Mouse (Mus musculus): ENCODE data around the gene Gm17651. TPM values are rescaled to one million over a fixed set of nuclear protein-coding genes. Genes with fewer than 3 reads are reported as not detected.

The Gm17651 gene
- total and polyA plus RNA-seq, 2 experiments from 2014 or later = not detected

GRCm38 (mm10) chr3:97702448-97703080 is 28.1 kb upstream of the Gm17651 start:
- ATAC-seq (no peak), DNase-seq (no peak)
- H3K4me3 ChIP-seq (ENCODE audit: low read depth, low read length) = no peak overlapping the region
- H3K4me1 ChIP-seq (ENCODE audit: insufficient read depth) = no peaks in the 10 kb centered on the region
- H3K36me3 ChIP-seq (ENCODE audit: insufficient read depth) = peaks cover 37% of the 10 kb centered on the region
- no peak overlapping the region for H3K27ac ChIP-seq (ENCODE audit: low read depth, low read length)
- H3K9me3 ChIP-seq (ENCODE audit: low read length) = no peaks in the 10 kb centered on the region
- TF ChIP-seq CTCF (IDR thresholded peaks at IDR 0.05; ENCODE audit: low read depth) = no peak
- H3K9ac ChIP-seq = no peak overlapping the region
- H3K4me2 ChIP-seq (ENCODE audit: low read depth) = no peak overlapping the region
- 94% methylated on average over 11 of the region's 11 CpGs for WGBS
- H3K27me3 ChIP-seq (ENCODE audit: insufficient read depth, low read length) = no peaks in the 10 kb centered on the region

DNA sequence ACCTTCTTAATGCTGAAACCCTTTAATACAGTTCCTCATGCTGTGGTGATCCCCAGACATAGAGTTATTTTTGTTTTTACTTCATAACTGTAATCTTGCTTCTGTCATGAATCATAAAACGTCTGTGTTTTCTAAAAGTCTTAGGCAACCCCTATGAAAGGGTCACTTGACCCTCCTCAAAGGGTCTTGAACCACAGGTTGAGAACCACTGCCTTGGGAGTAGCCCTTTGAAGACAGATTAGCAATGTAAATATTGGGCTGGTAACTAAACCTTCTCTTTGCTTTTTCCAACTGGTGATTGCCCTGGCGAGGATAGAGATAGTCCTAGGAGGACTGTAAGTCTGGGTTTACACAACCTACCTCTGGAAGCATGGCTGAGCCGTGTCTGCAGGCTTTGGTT is 26.7 kb upstream of the Gm17651 start:
- Histone ChIP-seq H3K9ac (no peak overlapping the region), H3K36me3 (ENCODE audit: insufficient read depth) (peaks cover 48% of the 10 kb centered on the region), H3K4me1 (ENCODE audit: insufficient read depth) (no peaks in the 10 kb centered on the region), H3K4me3 (ENCODE audit: low read depth, low read length) (no peak overlapping the region), H3K4me2 (ENCODE audit: low read depth) (no peak overlapping the region), H3K27me3 (ENCODE audit: insufficient read depth, low read length) (no peaks in the 10 kb centered on the region), H3K9me3 (ENCODE audit: low read length) (no peaks in the 10 kb centered on the region), H3K27ac (ENCODE audit: low read depth, low read length) (no peak overlapping the region)
- no peak for TF ChIP-seq CTCF (IDR thresholded peaks at IDR 0.05; ENCODE audit: low read depth)
- WGBS = 75% methylated on average over 3 of the region's 3 CpGs
- DNase-seq (no peak), ATAC-seq (no peak)

GRCm38 (mm10) chr3:97699061-97699460 is 24.6 kb upstream of the Gm17651 start:
- no peaks in the 10 kb centered on the region for H3K9me3 ChIP-seq (ENCODE audit: low read length)
- TF ChIP-seq CTCF (IDR thresholded peaks at IDR 0.05; ENCODE audit: low read depth) = no peak
- no peak overlapping the region for H3K4me3 ChIP-seq (ENCODE audit: low read depth, low read length)
- H3K9ac ChIP-seq = no peak overlapping the region
- H3K36me3 ChIP-seq (ENCODE audit: insufficient read depth) = peaks cover 59% of the 10 kb centered on the region
- no peaks in the 10 kb centered on the region for H3K27me3 ChIP-seq (ENCODE audit: insufficient read depth, low read length)
- no peak for DNase-seq
- ATAC-seq = no peak
- no peak overlapping the region for H3K4me2 ChIP-seq (ENCODE audit: low read depth)
- H3K27ac ChIP-seq (ENCODE audit: low read depth, low read length) = no peak overlapping the region
- WGBS = 73% methylated on average over 3 of the region's 3 CpGs
- H3K4me1 ChIP-seq (ENCODE audit: insufficient read depth) = no peaks in the 10 kb centered on the region

DNA sequence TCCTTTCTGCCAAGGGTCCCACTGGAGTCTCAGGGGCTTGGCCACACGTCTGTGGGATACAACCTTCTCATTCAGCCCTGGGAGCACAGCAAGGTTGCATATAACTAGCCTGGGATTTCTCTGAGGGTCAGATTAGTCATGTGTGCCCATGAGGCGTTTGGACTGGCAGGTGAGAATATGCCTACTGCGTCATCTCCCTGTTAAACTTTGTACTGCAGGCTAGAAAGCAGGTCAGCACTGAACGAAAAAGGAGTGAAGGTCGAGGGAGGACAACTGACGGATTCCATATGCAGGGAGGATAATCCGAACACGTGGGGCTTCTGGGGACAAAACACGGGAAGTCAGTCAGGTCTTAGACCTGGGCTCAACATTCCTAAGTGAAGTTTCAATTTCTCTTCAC is 22.8 kb upstream of the Gm17651 start:
- DNase-seq = no peak

DNA sequence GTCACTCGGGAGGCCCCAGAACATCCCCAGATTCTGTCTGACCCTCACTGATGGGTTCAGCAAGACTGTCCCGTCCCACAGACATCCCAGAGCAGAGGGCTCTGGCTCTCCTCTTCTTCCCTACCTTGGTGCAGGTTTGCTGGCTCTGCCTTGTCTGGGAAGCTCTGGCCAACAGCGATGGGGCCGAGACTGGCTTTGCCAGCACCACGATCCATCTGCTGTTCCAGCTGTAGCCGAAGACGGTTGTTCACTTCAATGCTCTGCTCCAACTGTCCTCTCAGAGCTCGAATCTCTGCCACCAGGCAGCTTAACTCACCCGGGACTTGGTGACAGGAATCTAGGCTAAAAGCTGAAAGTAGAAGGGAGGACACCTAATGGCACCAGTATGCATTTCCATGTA is 22.4 kb upstream of the Gm17651 start:
- Histone ChIP-seq H3K36me3 (ENCODE audit: insufficient read depth) (peaks cover 63% of the 10 kb centered on the region), H3K9ac (no peak overlapping the region), H3K9me3 (ENCODE audit: low read length) (no peaks in the 10 kb centered on the region), H3K4me2 (ENCODE audit: low read depth) (no peak overlapping the region), H3K4me1 (ENCODE audit: insufficient read depth) (no peaks in the 10 kb centered on the region), H3K4me3 (ENCODE audit: low read depth, low read length) (no peak overlapping the region), H3K27me3 (ENCODE audit: insufficient read depth, low read length) (no peaks in the 10 kb centered on the region), H3K27ac (ENCODE audit: low read depth, low read length) (no peak overlapping the region)
- ATAC-seq (no peak), DNase-seq (no peak)
- no peak for TF ChIP-seq CTCF (IDR thresholded peaks at IDR 0.05; ENCODE audit: low read depth)
- WGBS = 83% methylated on average over 9 of the region's 9 CpGs

More for the DNA sequence above, 22.8 kb upstream of the Gm17651 start:
- 81% methylated on average over 9 of the region's 9 CpGs for WGBS
- ATAC-seq = no peak
- Histone ChIP-seq H3K27ac (ENCODE audit: low read depth, low read length) (no peak overlapping the region), H3K4me2 (ENCODE audit: low read depth) (no peak overlapping the region), H3K27me3 (ENCODE audit: insufficient read depth, low read length) (no peaks in the 10 kb centered on the region), H3K9ac (no peak overlapping the region), H3K4me1 (ENCODE audit: insufficient read depth) (no peaks in the 10 kb centered on the region), H3K36me3 (ENCODE audit: insufficient read depth) (peaks cover 65% of the 10 kb centered on the region), H3K9me3 (ENCODE audit: low read length) (no peaks in the 10 kb centered on the region), H3K4me3 (ENCODE audit: low read depth, low read length) (no peak overlapping the region)
- TF ChIP-seq CTCF (IDR thresholded peaks at IDR 0.05; ENCODE audit: low read depth) = no peak

DNA sequence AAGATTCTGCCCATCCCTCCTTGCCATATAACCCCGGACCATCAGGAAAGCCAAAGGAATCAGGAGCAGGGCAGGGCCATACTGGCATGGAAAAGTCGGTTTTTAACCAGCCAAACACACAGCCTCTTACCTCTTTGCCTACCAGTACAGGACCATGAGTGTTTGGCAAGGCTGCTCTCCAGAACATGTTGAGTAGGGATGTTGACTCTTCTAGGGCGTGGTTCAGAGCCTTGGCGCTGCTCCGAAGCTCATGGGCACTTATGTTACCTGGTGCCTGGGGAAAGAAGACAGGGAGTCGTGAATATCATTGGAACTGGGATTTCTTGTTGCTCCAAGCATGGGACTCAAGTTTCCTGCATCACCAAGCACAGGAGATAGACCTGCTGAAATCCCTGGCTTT is 19.3 kb upstream of the Gm17651 start:
- no peak for TF ChIP-seq CTCF (IDR thresholded peaks at IDR 0.05; ENCODE audit: low read depth)
- Histone ChIP-seq H3K27me3 (ENCODE audit: insufficient read depth, low read length) (no peaks in the 10 kb centered on the region), H3K4me2 (ENCODE audit: low read depth) (no peak overlapping the region), H3K9ac (no peak overlapping the region), H3K4me1 (ENCODE audit: insufficient read depth) (no peaks in the 10 kb centered on the region), H3K4me3 (ENCODE audit: low read depth, low read length) (no peak overlapping the region), H3K36me3 (ENCODE audit: insufficient read depth) (peaks cover 63% of the 10 kb centered on the region), H3K27ac (ENCODE audit: low read depth, low read length) (no peak overlapping the region), H3K9me3 (ENCODE audit: low read length) (no peaks in the 10 kb centered on the region)
- 84% methylated on average over 6 of the region's 6 CpGs for whole genome bisulfite sequencing
- DNase-seq (no peak), ATAC-seq (no peak)

- Histone ChIP-seq H3K4me3 (ENCODE audit: low read depth, low read length) (no peak overlapping the region), H3K27ac (ENCODE audit: low read depth, low read length) (no peak overlapping the region), H3K4me2 (ENCODE audit: low read depth) (no peak overlapping the region), H3K4me1 (ENCODE audit: insufficient read depth) (no peaks in the 10 kb centered on the region), H3K9me3 (ENCODE audit: low read length) (no peaks in the 10 kb centered on the region), H3K27me3 (ENCODE audit: insufficient read depth, low read length) (no peaks in the 10 kb centered on the region), H3K36me3 (ENCODE audit: insufficient read depth) (peaks cover 51% of the 10 kb centered on the region), H3K9ac (no peak overlapping the region)
- WGBS = 41% methylated on average over 12 of the region's 12 CpGs
- ATAC-seq (peak; percentile 46; the same call in 1 of the 2 replicates), DNase-seq (peak; percentile 7)
- no peak for TF ChIP-seq CTCF (IDR thresholded peaks at IDR 0.05; ENCODE audit: low read depth)
These were observed 17.0 kb upstream of the Gm17651 start for GRCm38 (mm10) chr3:97691443-97692017.
